Mouse (Mus musculus) limb, embryonic 11.5 days (tissue): ENCODE results near the gene Sprr2h. TPM values are rescaled to one million over a fixed set of nuclear protein-coding genes. Genes with fewer than 3 reads are reported as not detected.

ENCODE experiments used
- ATAC-seq: fragments of 200-750 bp; cut with Nextera tagmentation; 2 replicates; pipeline ENCODE4 v1.8.0; 2017; ENCODE audit warnings: low read depth; ENCODE audit not compliant: insufficient number of reproducible peaks, low FRiP score, low TSS enrichment
- DNase-seq: peaks from one replicate; pipeline ENCODE4 v3.0.0-alpha.2; 2015; ENCODE audit warnings: low spot score
- H3K27ac ChIP-seq: fragments of 300-500 bp; sonication (generic); replicated peaks from 2 replicates; pipeline ENCODE4 v1.5.1; 2014; ENCODE audit warnings: low read depth, mild to moderate bottlenecking, low read length
- H3K27me3 ChIP-seq: fragments of 300-500 bp; sonication (generic); 2 replicates; pipeline ENCODE4 v1.6.1; 2014; ENCODE audit warnings: mild to moderate bottlenecking, low read length, mixed read lengths; ENCODE audit not compliant: control insufficient read depth, insufficient read depth
- H3K36me3 ChIP-seq: fragments of 300-500 bp; sonication (generic); 2 replicates; pipeline ENCODE4 v1.6.1; 2014; ENCODE audit warnings: mild to moderate bottlenecking, low read length, moderate library complexity, mixed read lengths; ENCODE audit not compliant: control insufficient read depth, insufficient read depth
- H3K4me1 ChIP-seq: fragments of 300-500 bp; sonication (generic); 2 replicates; pipeline ENCODE4 v1.6.1; 2014; ENCODE audit warnings: low read length, mixed read lengths; ENCODE audit not compliant: control insufficient read depth, insufficient read depth
- H3K4me2 ChIP-seq: fragments of 300-500 bp; sonication (generic); 2 replicates; pipeline ENCODE4 v1.6.1; 2014; ENCODE audit warnings: low read depth, mild to moderate bottlenecking, moderate library complexity; ENCODE audit not compliant: severe bottlenecking
- H3K4me3 ChIP-seq: fragments of 300-500 bp; sonication (generic); 2 replicates; pipeline ENCODE4 v1.5.1; 2014; ENCODE audit warnings: low read depth, low read length
- H3K9ac ChIP-seq: fragments of 300-500 bp; sonication (generic); 2 replicates; pipeline ENCODE4 v1.6.1; 2014; ENCODE audit warnings: mild to moderate bottlenecking, low read length
- H3K9me3 ChIP-seq: fragments of 300-500 bp; sonication (generic); 2 replicates; pipeline ENCODE4 v1.6.1; 2016; ENCODE audit warnings: low read length; ENCODE audit not compliant: control insufficient read depth
- WGBS: fragments of 180-500 bp; shearing (Covaris S2); extraction: QIAGEN DNeasy Blood & Tissue Kit; methylation state at CpG from one replicate; pipeline ENCODE4 v1.1.7; 2014; 5-methylcytosine and 5-hydroxymethylcytosine counted together
- polyA plus RNA-seq: library from polyadenylated mRNA; unstranded; fragments of >200 nt; fragmentation: Nextera tagmentation; extraction: Ambion mirVana; gene quantifications from 2 replicates; pipeline ENCODE4 v1.2.1, GENCODE M21; 2014

Gene Sprr2h
- polyA plus RNA-seq, 1 experiment from 2014 or later, result not detected

GRCm38 (mm10) chr3:92417782-92418181, 32.3 kb downstream of the Sprr2h start, which contains the start of gene Sprr2j-ps:
Gene Sprr2j-ps, plus strand, starts transcription at chr3:92418082.
- H3K36me3 ChIP-seq, result no peaks in the 10 kb centered on the region
- no peaks in the 10 kb centered on the region for H3K4me1 ChIP-seq
- no peak within 1 kb of the TSS for H3K27ac ChIP-seq
- H3K27me3 ChIP-seq, result no peaks in the 10 kb centered on the region
- ATAC-seq (no peak), DNase-seq (no peak)
- no peaks in the 10 kb centered on the region for H3K9me3 ChIP-seq
- no peak within 1 kb of the TSS for H3K9ac ChIP-seq
- no peak within 1 kb of the TSS for H3K4me2 ChIP-seq
- H3K4me3 ChIP-seq, result no peak within 1 kb of the TSS
- WGBS, result 98% methylated on average over 2 of the region's 2 CpGs

GRCm38 (mm10) chr3:92429323-92429722, 43.8 kb downstream of the Sprr2h start, which contains the start of gene Gm9774:
Gene Gm9774, minus strand, starts transcription at chr3:92429423.
- no peak for ATAC-seq
- no peak for DNase-seq
- WGBS, result 91% methylated on average over 6 of the region's 6 CpGs

GRCm38 (mm10) chr3:92432282-92432681, 46.8 kb downstream of the Sprr2h start, which contains the start of gene Sprr2k:
Gene Sprr2k, plus strand, starts transcription at chr3:92432582.
- DNase-seq (no peak), ATAC-seq (no peak)
- 88% methylated on average over 2 of the region's 2 CpGs for WGBS

More at GRCm38 (mm10) chr3:92429323-92429722, 43.8 kb downstream of the Sprr2h start, which contains the start of gene Gm9774:
- H3K4me2 ChIP-seq, result no peak within 1 kb of the TSS
- no peaks in the 10 kb centered on the region for H3K4me1 ChIP-seq
- no peaks in the 10 kb centered on the region for H3K27me3 ChIP-seq
- H3K36me3 ChIP-seq, result no peaks in the 10 kb centered on the region
- H3K9me3 ChIP-seq, result no peaks in the 10 kb centered on the region
- H3K4me3 ChIP-seq, result no peak within 1 kb of the TSS
- no peak within 1 kb of the TSS for H3K9ac ChIP-seq
- H3K27ac ChIP-seq, result no peak within 1 kb of the TSS

More at GRCm38 (mm10) chr3:92432282-92432681, 46.8 kb downstream of the Sprr2h start, which contains the start of gene Sprr2k:
- no peaks in the 10 kb centered on the region for H3K27me3 ChIP-seq
- H3K9ac ChIP-seq, result no peak within 1 kb of the TSS
- no peaks in the 10 kb centered on the region for H3K36me3 ChIP-seq
- no peak within 1 kb of the TSS for H3K27ac ChIP-seq
- no peaks in the 10 kb centered on the region for H3K9me3 ChIP-seq
- no peak within 1 kb of the TSS for H3K4me2 ChIP-seq
- H3K4me3 ChIP-seq, result no peak within 1 kb of the TSS
- H3K4me1 ChIP-seq, result no peaks in the 10 kb centered on the region

Other genes starting within 250 kb of the Sprr2h start
- gene Lelp1, start 242.9 kb upstream of the Sprr2h start, polyA plus RNA-seq, result not detected in 2 replicates
- gene Sprr2a1, start 169.9 kb upstream of the Sprr2h start, polyA plus RNA-seq, result not detected in 2 replicates
- 0.37 TPM in 1 of 2 replicates, not detected in the other for gene Sprr2a2, start 169.8 kb upstream of the Sprr2h start, polyA plus RNA-seq
- not detected in 2 replicates for gene Sprr2a3, start 100.3 kb upstream of the Sprr2h start, polyA plus RNA-seq
- not detected in 2 replicates for gene Sprr2b, start 69.1 kb upstream of the Sprr2h start, polyA plus RNA-seq
- not detected in 2 replicates for gene Sprr2d, start 46.5 kb upstream of the Sprr2h start, polyA plus RNA-seq
- gene Sprr2e, start 33.5 kb upstream of the Sprr2h start, polyA plus RNA-seq, result not detected in 2 replicates
- gene Sprr2f, start 20.5 kb upstream of the Sprr2h start, polyA plus RNA-seq, result not detected in 2 replicates
- not detected in 2 replicates for gene Sprr2i, start 22.3 kb downstream of the Sprr2h start, polyA plus RNA-seq
- gene Sprr2j-ps, start 32.4 kb downstream of the Sprr2h start, polyA plus RNA-seq, result not detected in 2 replicates
- 4.9 and 5.8 TPM in 2 replicates for gene Gm9774, start 43.7 kb downstream of the Sprr2h start, polyA plus RNA-seq
- gene Sprr2k, start 46.9 kb downstream of the Sprr2h start, polyA plus RNA-seq, result not detected in 2 replicates
- not detected in 2 replicates for gene Sprr1b, start 53.1 kb downstream of the Sprr2h start, polyA plus RNA-seq
- gene Sprr3, start 73.0 kb downstream of the Sprr2h start, polyA plus RNA-seq, result not detected in 2 replicates
- gene Sprr1a, start 100.2 kb downstream of the Sprr2h start, polyA plus RNA-seq, result not detected in 2 replicates
- not detected in 2 replicates for gene Sprr4, start 114.8 kb downstream of the Sprr2h start, polyA plus RNA-seq
- not detected in 2 replicates for gene 2310046K23Rik, start 148.8 kb downstream of the Sprr2h start, polyA plus RNA-seq
- gene Ivl, start 188.1 kb downstream of the Sprr2h start, polyA plus RNA-seq, result not detected in 2 replicates
- not detected in 2 replicates for gene Smcp, start 203.3 kb downstream of the Sprr2h start, polyA plus RNA-seq
- gene 2210017I01Rik, start 221.8 kb downstream of the Sprr2h start, polyA plus RNA-seq, result not detected in 2 replicates
- not detected in 2 replicates for gene Lce6a, start 236.0 kb downstream of the Sprr2h start, polyA plus RNA-seq